Mouse (Mus musculus): ENCODE measurements around the gene Ins2. TPM values are rescaled to one million over a fixed set of nuclear protein-coding genes. Genes with fewer than 3 reads are reported as not detected.

The Ins2 gene
- total RNA-seq (2021): not detected

GRCm38 (mm10) chr7:142743281-142743680 lies at the start of gene Ins2:
Ins2 (minus strand) TSS chr7:142743381.
- intact Hi-C loops (cut with DNase I): no loop called here
- no peak for DNase-seq

GRCm38 (mm10) chr7:142792650-142793275 lies 49.6 kb upstream of the Ins2 start:
- DNase-seq: no peak
- intact Hi-C loops (cut with DNase I): no loop called here

- DNase-seq: no peak
- intact Hi-C loops (cut with DNase I): no loop called here
Observed at GRCm38 (mm10) chr7:142789667-142790066, 46.5 kb upstream of the Ins2 start.

- peak; percentile 11 to 29 for DNase-seq
- intact Hi-C loops (cut with DNase I): loop anchor here (5.0 kb wide), 1 partner anchor 115 kb away; no protein-coding TSS in a partner anchor
Observed at GRCm38 (mm10) chr7:142737772-142738171, 5.4 kb downstream of the Ins2 start.

DNA sequence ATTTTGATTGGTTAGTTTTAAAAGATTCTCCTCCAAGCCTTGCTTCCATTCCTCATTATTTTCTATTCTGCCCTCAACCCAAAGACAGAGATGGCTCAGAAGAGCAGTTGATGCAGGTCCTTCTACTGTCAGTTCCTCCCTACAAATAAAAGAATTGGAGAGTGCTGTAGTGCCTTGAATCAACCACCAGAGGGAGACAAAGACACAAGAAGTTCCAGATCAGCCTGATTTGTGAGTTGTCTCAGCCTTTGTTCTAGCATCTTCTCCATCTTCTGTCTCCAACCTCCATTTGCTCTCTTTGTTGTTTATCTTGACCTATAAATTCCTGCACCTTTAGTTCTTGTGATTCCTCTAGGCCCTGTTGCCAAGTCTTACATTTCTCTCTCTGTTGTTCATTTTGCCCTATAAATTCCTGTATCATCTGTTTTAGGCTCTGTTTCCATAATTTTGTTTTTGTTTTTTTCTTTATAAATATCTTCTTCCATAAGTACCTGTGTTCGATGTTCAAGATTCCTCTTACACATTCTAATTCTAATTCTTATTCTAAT lies 6.2 kb downstream of the Ins2 start:
- intact Hi-C loops (cut with DNase I): loop anchor here (5.0 kb wide), 1 partner anchor 115 kb away; no protein-coding TSS in a partner anchor

DNA sequence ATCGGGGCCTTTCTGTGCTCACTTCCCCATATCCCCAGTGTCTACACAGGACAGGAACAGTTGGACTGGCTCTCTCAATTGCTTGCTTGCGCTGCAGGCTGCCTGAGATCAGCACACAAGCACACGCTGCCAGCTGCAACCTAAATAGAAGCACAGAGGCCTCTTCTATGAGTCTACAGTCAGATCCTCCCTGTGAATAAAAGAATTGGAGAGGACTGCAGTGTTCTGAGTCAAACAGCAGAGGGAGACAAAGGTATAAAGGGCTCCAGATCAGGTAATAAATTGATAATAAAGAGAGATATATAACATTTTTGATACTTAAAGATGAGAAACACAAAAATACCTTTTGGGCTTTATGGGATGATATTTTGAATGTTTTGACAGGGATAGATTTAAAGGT lies 17.2 kb downstream of the Ins2 start:
- DNase-seq: peak; percentile 1 to 6
- intact Hi-C loops (cut with DNase I): no loop called here

More for the DNA sequence above, 6.2 kb downstream of the Ins2 start:
- peak; percentile 42 to 49 for DNase-seq

DNA sequence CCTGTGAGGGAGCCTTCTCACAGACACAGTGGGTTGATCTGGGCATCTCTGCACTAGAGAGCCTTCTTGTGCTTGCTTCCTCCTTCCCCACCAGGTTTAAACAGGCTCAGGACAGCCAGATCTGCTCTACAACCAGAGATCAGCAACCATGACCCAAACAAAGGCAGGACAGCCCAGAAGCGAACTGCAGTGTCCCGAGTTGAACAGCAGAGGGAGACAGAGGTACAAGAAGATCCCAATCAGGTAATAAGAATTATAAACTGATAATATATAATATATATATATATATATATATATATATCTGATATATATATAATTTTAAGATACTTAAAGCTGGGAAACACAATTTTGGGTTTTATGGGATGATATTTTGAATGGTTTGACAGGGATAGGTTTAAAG lies 22.5 kb downstream of the Ins2 start:
- intact Hi-C loops (cut with DNase I): no loop called here
- DNase-seq: peak; percentile 18 to 37

DNA sequence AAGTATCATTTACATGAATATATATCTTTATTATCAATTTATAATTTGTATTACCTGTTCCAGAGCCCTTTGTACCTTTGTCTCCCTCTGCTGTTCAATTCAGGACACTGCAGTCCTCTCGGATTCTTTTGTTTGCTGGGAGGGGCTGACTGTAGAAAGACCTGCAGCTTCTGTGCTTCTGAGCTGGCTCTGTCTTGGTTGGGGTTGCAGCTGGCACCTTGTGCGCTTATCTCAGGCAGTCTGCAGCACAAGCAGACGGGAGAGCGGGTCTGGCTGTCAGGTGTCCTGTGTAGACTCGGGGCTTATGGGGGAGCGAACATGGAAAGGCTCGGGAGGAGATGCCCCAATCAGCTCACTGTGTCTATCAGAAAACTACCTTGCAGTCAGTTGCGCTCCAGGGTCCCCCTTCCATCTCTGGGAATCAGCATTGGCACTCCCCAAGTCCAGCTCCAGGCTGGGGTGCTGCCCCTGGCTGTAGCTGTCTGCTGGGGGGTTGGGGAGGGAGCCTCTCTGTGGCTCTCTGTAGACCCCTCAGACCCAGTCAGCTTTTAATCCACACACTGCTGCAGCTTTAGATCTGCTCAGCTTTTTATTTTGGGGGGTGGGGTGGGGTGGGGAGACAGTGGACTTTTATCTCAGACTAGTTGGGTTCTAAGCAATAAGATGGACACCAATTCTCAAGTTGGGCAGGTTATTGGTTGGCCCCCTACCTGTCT lies 28.2 kb downstream of the Ins2 start:
- peak; percentile 51 to 67 for DNase-seq
- intact Hi-C loops (cut with DNase I): loop anchor here (1.0 kb wide), 1 partner anchor 105 kb away; no protein-coding TSS in a partner anchor

GRCm38 (mm10) chr7:142706873-142707272 lies 36.3 kb downstream of the Ins2 start:
- no peak for DNase-seq
- intact Hi-C loops (cut with DNase I): no loop called here

GRCm38 (mm10) chr7:142699334-142699860 lies 43.8 kb downstream of the Ins2 start:
- intact Hi-C loops (cut with DNase I): no loop called here
- peak; percentile 80 to 83 for DNase-seq

GRCm38 (mm10) chr7:142678611-142679010 lies 64.6 kb downstream of the Ins2 start:
- DNase-seq: peak; percentile 76
- intact Hi-C loops (cut with DNase I): no loop called here

GRCm38 (mm10) chr7:142675644-142676043 lies 67.5 kb downstream of the Ins2 start:
- intact Hi-C loops (cut with DNase I): loop anchor here (1.0 to 2.0 kb wide), 3 partner anchors 235 to 358 kb away; partner anchors contain the start of gene Tnni2
- peak; percentile 67 to 79 for DNase-seq

DNA sequence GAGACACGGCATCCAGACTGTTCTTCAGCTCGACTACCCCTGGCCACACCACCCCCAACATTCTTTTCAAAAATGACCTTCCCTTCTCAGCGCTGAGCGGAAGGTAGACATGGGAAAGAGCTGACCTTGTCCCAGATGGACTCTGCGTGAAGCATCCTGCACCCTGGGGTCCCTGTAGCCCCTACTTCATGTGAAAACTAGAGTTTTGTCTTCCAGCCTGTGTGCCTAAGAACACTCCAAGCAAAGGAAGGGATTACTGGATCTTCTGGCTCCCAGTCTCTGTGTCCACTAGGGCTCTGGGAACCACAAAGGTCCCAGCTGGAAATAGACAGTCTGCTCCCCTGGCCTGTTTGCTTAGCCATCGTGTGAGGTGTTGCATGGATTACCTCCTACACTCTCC lies 68.0 kb downstream of the Ins2 start:
- intact Hi-C loops (cut with DNase I): loop anchor here (2.0 kb wide), 2 partner anchors 234 to 340 kb away; partner anchors contain the start of gene Tnni2
- no peak for DNase-seq

DNA sequence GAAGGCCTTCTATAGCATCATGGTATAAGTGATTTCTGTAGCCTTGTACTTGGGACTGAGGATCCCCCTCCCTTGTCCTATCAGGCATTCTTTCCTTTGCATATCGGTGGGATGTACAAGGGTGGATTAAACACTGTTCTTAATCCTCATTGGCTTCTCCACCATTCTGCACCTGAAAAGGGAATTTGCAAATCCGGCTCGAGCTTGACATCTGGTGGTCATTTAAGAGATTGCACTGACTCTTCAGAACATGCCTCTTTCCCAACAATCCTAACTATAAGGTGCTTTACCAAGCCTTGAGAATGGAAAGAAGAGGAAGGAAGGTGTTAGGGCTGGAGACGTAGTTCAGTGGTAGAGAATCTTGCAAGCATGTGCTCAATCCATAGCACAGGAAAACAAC lies 71.1 kb downstream of the Ins2 start:
- DNase-seq: peak; percentile 52 to 73
- intact Hi-C loops (cut with DNase I): loop anchor here (1.0 to 5.0 kb wide), 4 partner anchors 62 to 237 kb away; partner anchors contain the start of gene Syt8

- DNase-seq: no peak
- intact Hi-C loops (cut with DNase I): loop anchor here (2.0 to 5.0 kb wide), 2 partner anchors 148 to 189 kb away; no protein-coding TSS in a partner anchor
Observed at GRCm38 (mm10) chr7:142671067-142671466, 72.1 kb downstream of the Ins2 start.

- intact Hi-C loops (cut with DNase I): loop anchor here (2.0 to 5.0 kb wide), 2 partner anchors 147 to 188 kb away; no protein-coding TSS in a partner anchor
- DNase-seq: peak in 1 of 2 experiments; percentile 2
Observed at GRCm38 (mm10) chr7:142669751-142670625, 73.2 kb downstream of the Ins2 start, which contains the start of gene Gm49394. Gm49394 (minus strand) TSS chr7:142669942.

GRCm38 (mm10) chr7:142668328-142668727 lies 74.9 kb downstream of the Ins2 start:
- no peak for DNase-seq
- intact Hi-C loops (cut with DNase I): no loop called here

- no peak for DNase-seq
- intact Hi-C loops (cut with DNase I): no loop called here
Observed at GRCm38 (mm10) chr7:142667521-142667920, 75.7 kb downstream of the Ins2 start.

DNA sequence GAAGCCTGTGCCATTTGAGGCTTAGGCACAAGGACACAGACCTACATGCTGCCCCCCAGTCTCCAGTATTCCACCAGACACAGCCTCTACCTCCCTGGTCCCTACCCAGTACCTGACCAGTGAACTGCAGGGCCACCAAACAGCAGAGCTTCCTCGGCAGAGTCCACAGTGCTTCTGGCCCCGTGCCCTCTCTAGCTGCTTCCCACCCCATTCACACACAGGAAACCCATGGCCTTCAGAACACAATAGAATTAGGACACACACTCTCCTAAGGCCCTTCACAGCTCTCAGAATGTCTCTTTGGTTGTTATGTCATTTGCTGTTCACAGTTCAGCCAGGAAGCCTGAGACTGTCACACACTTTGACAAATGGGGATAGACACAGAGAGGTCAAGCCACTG lies 76.5 kb downstream of the Ins2 start, which contains the start of gene Igf2:
Gene Igf2 (minus strand): TSS at position 158 of the 400 bp plus-strand sequence.
- peak; percentile 37 to 53 for DNase-seq
- intact Hi-C loops (cut with DNase I): no loop called here

DNA sequence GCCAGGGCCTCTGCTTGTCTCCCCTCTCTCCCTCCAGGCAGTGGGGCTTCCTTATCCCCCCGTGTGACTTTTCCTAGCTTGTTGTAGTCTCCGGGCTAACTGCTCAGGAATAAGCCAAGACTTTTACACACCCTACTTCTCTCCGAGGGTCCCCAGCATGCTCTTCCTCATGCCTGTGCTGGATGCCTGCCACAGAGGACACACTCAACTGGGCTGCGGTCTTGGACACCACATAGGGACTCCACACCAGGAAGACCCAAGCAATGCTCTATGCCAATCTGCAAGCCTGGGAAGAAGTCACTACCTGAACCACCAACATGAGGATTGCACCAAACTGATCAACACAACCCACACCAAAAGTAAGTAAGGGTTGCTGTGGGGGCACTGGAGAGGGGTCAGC lies 77.1 kb downstream of the Ins2 start:
- peak in 1 of 2 experiments; percentile 0 for DNase-seq
- intact Hi-C loops (cut with DNase I): no loop called here
